In the genomic region with DNA sequence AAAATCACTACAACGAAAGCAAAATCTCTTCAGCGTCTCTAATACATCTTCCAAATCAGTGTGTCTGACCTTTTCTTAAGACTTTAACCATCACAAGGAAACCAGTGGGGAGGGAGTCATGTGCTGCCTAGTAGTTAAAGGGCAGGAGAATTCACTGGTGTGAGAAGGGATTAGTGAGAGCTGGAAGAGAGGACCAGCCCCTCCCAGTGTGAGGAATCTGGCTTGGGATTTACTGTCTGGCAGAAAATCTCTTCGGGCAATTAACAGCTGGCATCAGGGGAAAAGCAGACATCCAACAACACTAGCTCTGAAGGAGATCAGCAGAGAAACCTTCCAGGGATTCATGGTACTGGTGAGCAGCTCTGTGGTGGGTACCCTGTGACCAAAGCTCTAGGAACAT, we compare ENCODE assay signal across 23 mouse cellular contexts. TPM values are rescaled to one million over a fixed set of nuclear protein-coding genes. Genes with fewer than 3 reads are reported as not detected.
DNase-seq lines count a peak whose midpoint lies in the region; ATAC-seq and TF ChIP-seq lines count a peak whose summit lies in the region.
"Had no signal": no experiment of that assay in that cellular context is flagged by ENCODE, and none has a peak within 500 bp of the region (broad histone marks: within the 10 kb centered on the region; RNA-seq: fewer than 3 reads in every experiment).

A gene (plus strand): TSS at position 74 of the 400 bp plus-strand sequence.

- no peak for TF ChIP-seq POLR2A in cerebellum, adult 2 months (IDR thresholded peaks at IDR 0.05; ENCODE audit: borderline replicate concordance, insufficient read depth, low read length)

- no peak within 1 kb of the TSS for H3K4me3 ChIP-seq in embryonic facial prominence, embryonic 14.5 days (ENCODE audit: low read depth, low read length)
- no peak within 1 kb of the TSS for H3K4me3 ChIP-seq in embryonic facial prominence, embryonic 10.5 days
- H3K4me3 ChIP-seq in midbrain, embryonic 10.5 days, result no peak within 1 kb of the TSS
- H3K4me3 ChIP-seq in midbrain, embryonic 16.5 days (ENCODE audit: low read depth, low read length), result no peak within 1 kb of the TSS
- no peak within 1 kb of the TSS for H3K4me3 ChIP-seq in midbrain, embryonic 13.5 days (replicated peaks)
- H3K4me3 ChIP-seq in cerebellum, adult 2 months (replicated peaks; ENCODE audit: insufficient read depth, low read depth, low read length), result no peak within 1 kb of the TSS
- H3K4me3 ChIP-seq: embryonic facial prominence, embryonic 15.5 days; hindbrain, embryonic 12.5 days; neural tube, embryonic 12.5 days had no signal

- H3K4me2 ChIP-seq in embryonic facial prominence, embryonic 14.5 days (ENCODE audit: low read depth, low read length), result no peak within 1 kb of the TSS
- no peak within 1 kb of the TSS for H3K4me2 ChIP-seq in midbrain, embryonic 16.5 days (ENCODE audit: low read length)
- H3K4me2 ChIP-seq in midbrain, embryonic 13.5 days (replicated peaks), result no peak within 1 kb of the TSS
- H3K4me2 ChIP-seq: embryonic facial prominence, embryonic 15.5 days; heart, embryonic 11.5 days; hindbrain, embryonic 12.5 days; neural tube, embryonic 12.5 days had no signal

- TF ChIP-seq CTCF in cerebellum, adult 2 months (IDR thresholded peaks at IDR 0.05; ENCODE audit: borderline replicate concordance, insufficient read depth, low read depth, low read length), result no peak

- no peaks in the 10 kb centered on the region for H3K36me3 ChIP-seq in embryonic facial prominence, embryonic 14.5 days (ENCODE audit: control insufficient read depth, insufficient read depth, low read length)
- no peaks in the 10 kb centered on the region for H3K36me3 ChIP-seq in embryonic facial prominence, embryonic 10.5 days (replicated peaks)
- no peaks in the 10 kb centered on the region for H3K36me3 ChIP-seq in midbrain, embryonic 10.5 days
- no peaks in the 10 kb centered on the region for H3K36me3 ChIP-seq in midbrain, embryonic 16.5 days (ENCODE audit: control insufficient read depth, insufficient read depth, low read length)
- H3K36me3 ChIP-seq in midbrain, embryonic 13.5 days, result no peaks in the 10 kb centered on the region
- H3K36me3 ChIP-seq: embryonic facial prominence, embryonic 15.5 days; G1E; hindbrain, embryonic 12.5 days; neural tube, embryonic 12.5 days had no signal

- H3K9ac ChIP-seq in embryonic facial prominence, embryonic 14.5 days (ENCODE audit: low read depth, low read length), result no peak within 1 kb of the TSS
- H3K9ac ChIP-seq in midbrain, embryonic 16.5 days (ENCODE audit: low read depth, low read length), result no peak within 1 kb of the TSS
- no peak within 1 kb of the TSS for H3K9ac ChIP-seq in midbrain, embryonic 13.5 days (replicated peaks)
- H3K9ac ChIP-seq: embryonic facial prominence, embryonic 15.5 days; hindbrain, embryonic 12.5 days; liver, embryonic 14.5 days; neural tube, embryonic 12.5 days had no signal

- H3K4me1 ChIP-seq in embryonic facial prominence, embryonic 14.5 days (ENCODE audit: control insufficient read depth, insufficient read depth, low read length), result no peaks in the 10 kb centered on the region
- no peaks in the 10 kb centered on the region for H3K4me1 ChIP-seq in embryonic facial prominence, embryonic 10.5 days
- H3K4me1 ChIP-seq in midbrain, embryonic 10.5 days, result peaks cover 6% of the 10 kb centered on the region
- H3K4me1 ChIP-seq in midbrain, embryonic 16.5 days (ENCODE audit: control insufficient read depth, insufficient read depth, low read length), result no peaks in the 10 kb centered on the region
- H3K4me1 ChIP-seq in midbrain, embryonic 13.5 days (replicated peaks), result peaks cover 5% of the 10 kb centered on the region
- no peaks in the 10 kb centered on the region for H3K4me1 ChIP-seq in cerebellum, adult 2 months (ENCODE audit: control insufficient read depth, insufficient read depth, low read length)
- H3K4me1 ChIP-seq: embryonic facial prominence, embryonic 15.5 days; hindbrain, embryonic 12.5 days; neural tube, embryonic 12.5 days had no signal

- no peak within 1 kb of the TSS for H3K27ac ChIP-seq in embryonic facial prominence, embryonic 14.5 days (replicated peaks; ENCODE audit: low read depth, low read length)
- H3K27ac ChIP-seq in embryonic facial prominence, embryonic 10.5 days (replicated peaks), result no peak within 1 kb of the TSS
- H3K27ac ChIP-seq in midbrain, embryonic 10.5 days (replicated peaks), result no peak within 1 kb of the TSS
- no peak within 1 kb of the TSS for H3K27ac ChIP-seq in midbrain, embryonic 16.5 days (ENCODE audit: low read length)
- 0 out of 2 replicates have a peak within 1 kb of the TSS, but pooled peaks have one; percentile 25 for H3K27ac ChIP-seq in midbrain, embryonic 13.5 days
- H3K27ac ChIP-seq in cerebellum, adult 2 months (ENCODE audit: insufficient read depth, low read length), result no peak within 1 kb of the TSS
- H3K27ac ChIP-seq: embryonic facial prominence, embryonic 15.5 days; hindbrain, embryonic 12.5 days; liver, embryonic 14.5 days; neural tube, embryonic 12.5 days had no signal

- peak; percentile 13 for DNase-seq in embryonic facial prominence, embryonic 14.5 days (ENCODE audit: low spot score)
- DNase-seq in embryonic facial prominence, embryonic 10.5 days (ENCODE audit: low spot score), result no peak
- peak; percentile 13 for DNase-seq in midbrain, embryonic 10.5 days (ENCODE audit: low spot score)
- peak; percentile 35 for DNase-seq in retina, postnatal 7 days (ENCODE audit: low read depth, low spot score)
- no peak for DNase-seq in spleen, postnatal 36 days (ENCODE audit: low spot score in 2 of 2)
- no peak for DNase-seq in cerebellum, adult 2 months
- DNase-seq: adrenal gland, postnatal 36 days; cerebellum, adult 9-10 months; heart, postnatal 10 days; kidney, adult 9 months; kidney, postnatal 4 days; right cerebral cortex, postnatal 25 days had no signal

- WGBS in embryonic facial prominence, embryonic 14.5 days, result 48% methylated on average over 3 of the region's 3 CpGs
- WGBS in embryonic facial prominence, embryonic 10.5 days, result 42% methylated on average over 3 of the region's 3 CpGs
- WGBS in midbrain, embryonic 10.5 days, result 29% methylated on average over 3 of the region's 3 CpGs
- WGBS in midbrain, embryonic 16.5 days, result 13% methylated on average over 3 of the region's 3 CpGs
- WGBS in midbrain, embryonic 13.5 days, result 12% methylated on average over 3 of the region's 3 CpGs
- 35% methylated on average over 3 of the region's 3 CpGs for WGBS in cerebellum, adult 2 months

- no peak for ATAC-seq in embryonic facial prominence, embryonic 14.5 days (ENCODE audit: low read depth)
- ATAC-seq in midbrain, embryonic 16.5 days, result no peak
- peak; percentile 62; the same call in 1 of the 2 replicates for ATAC-seq in midbrain, embryonic 13.5 days

- H3K9me3 ChIP-seq in embryonic facial prominence, embryonic 14.5 days (ENCODE audit: control insufficient read depth, low read length), result no peaks in the 10 kb centered on the region
- no peaks in the 10 kb centered on the region for H3K9me3 ChIP-seq in embryonic facial prominence, embryonic 10.5 days
- H3K9me3 ChIP-seq in midbrain, embryonic 10.5 days (replicated peaks), result no peaks in the 10 kb centered on the region
- H3K9me3 ChIP-seq in midbrain, embryonic 16.5 days (replicated peaks; ENCODE audit: control insufficient read depth, low read length, poor library complexity, severe bottlenecking), result no peaks in the 10 kb centered on the region
- no peaks in the 10 kb centered on the region for H3K9me3 ChIP-seq in midbrain, embryonic 13.5 days
- H3K9me3 ChIP-seq: embryonic facial prominence, embryonic 15.5 days; hindbrain, embryonic 12.5 days; neural tube, embryonic 12.5 days had no signal

- H3K27me3 ChIP-seq in embryonic facial prominence, embryonic 14.5 days (replicated peaks; ENCODE audit: control insufficient read depth, insufficient read depth, low read length), result no peaks in the 10 kb centered on the region
- no peaks in the 10 kb centered on the region for H3K27me3 ChIP-seq in embryonic facial prominence, embryonic 10.5 days (replicated peaks; ENCODE audit: low read depth, poor library complexity, severe bottlenecking)
- no peaks in the 10 kb centered on the region for H3K27me3 ChIP-seq in midbrain, embryonic 10.5 days (ENCODE audit: low read depth, poor library complexity, severe bottlenecking)
- no peaks in the 10 kb centered on the region for H3K27me3 ChIP-seq in midbrain, embryonic 16.5 days (ENCODE audit: control insufficient read depth, insufficient read depth, low read depth, low read length)
- no peaks in the 10 kb centered on the region for H3K27me3 ChIP-seq in midbrain, embryonic 13.5 days
- H3K27me3 ChIP-seq in cerebellum, adult 2 months (ENCODE audit: control insufficient read depth, insufficient read depth, low read length), result no peaks in the 10 kb centered on the region
- H3K27me3 ChIP-seq: embryonic facial prominence, embryonic 15.5 days; hindbrain, embryonic 12.5 days; neural tube, embryonic 12.5 days had no signal

RNA-seq across cellular contexts. Expression of the gene that starts here (rescaled TPM):
- polyA plus RNA-seq in embryonic facial prominence, embryonic 14.5 days (2014; fragmentation: Nextera tagmentation; extraction: Ambion mirVana), result 0.79 and 1.9 TPM in 2 replicates
- polyA plus RNA-seq in embryonic facial prominence, embryonic 10.5 days (2016; fragmentation: Nextera tagmentation; extraction: Ambion mirVana), result 0.40 and 1.1 TPM in 2 replicates
- 0.21 and 0.31 TPM in 2 replicates for polyA plus RNA-seq in midbrain, embryonic 10.5 days (2016; fragmentation: Nextera tagmentation; extraction: Ambion mirVana)
- polyA plus RNA-seq in midbrain, embryonic 16.5 days (2015; fragmentation: Nextera tagmentation; extraction: Ambion mirVana), result 0.48 and 0.50 TPM in 2 replicates
- polyA plus RNA-seq in midbrain, embryonic 13.5 days (2015; fragmentation: Nextera tagmentation; extraction: Ambion mirVana), result 0.20 and 0.28 TPM in 2 replicates
- 0.21 and 0.33 TPM in 2 replicates for polyA plus RNA-seq in cerebellum, adult 2 months (2012; rRNA removed)
- polyA plus RNA-seq: G1E; gonadal fat pad, adult 2 months; heart, embryonic 11.5 days; intestine, embryonic 14.5 days; liver, embryonic 14.5 days; lung, embryonic 16.5 days; neural tube, embryonic 12.5 days had no signal

Comparison
In these comparisons a context has a peak if more than half of its experiments do, and no peak if none do; other contexts are left out.
1. DNase-seq: peak in embryonic facial prominence, embryonic 14.5 days (single experiment) and retina, postnatal 7 days (single experiment); none in embryonic facial prominence, embryonic 10.5 days (single experiment), spleen, postnatal 36 days (0 of 2) and cerebellum, adult 2 months (0 of 2).
2. Peak in DNase-seq in midbrain, embryonic 10.5 days; RNA of the gene not detected or under 1 TPM.
3. Peak in ATAC-seq and H3K27ac ChIP-seq in midbrain, embryonic 13.5 days; RNA of the gene not detected or under 1 TPM.